Mouse (Mus musculus) heart, adult 18-20 months (tissue): ENCODE measurements at regions not wholly inside any gene's neighbourhood (a gene's known extent, or its start where the extent isn't known, plus 50 kb on each side); places are given as distances from the start of the nearest gene placed in this dataset.

ENCODE experiments used
- DNase-seq, 2 experiments: peaks; one replicate each; pipeline ENCODE4 v3.0.0; 2021 to 2022; ENCODE audit warnings: mixed read lengths in 1 of 2

GRCm38 (mm10) chr4:91051913-91052312 lies 348.7 kb downstream of the Elavl2 start:
- no peak for DNase-seq

GRCm38 (mm10) chr4:91029462-91029861 lies 371.1 kb downstream of the Elavl2 start:
- no peak for DNase-seq

GRCm38 (mm10) chr4:91028013-91028626 lies 372.5 kb downstream of the Elavl2 start:
- no peak for DNase-seq

GRCm38 (mm10) chr4:90996388-90997092 lies 404.0 kb downstream of the Elavl2 start:
- no peak for DNase-seq

- no peak for DNase-seq
These were observed 435.9 kb downstream of the Elavl2 start for GRCm38 (mm10) chr4:90964658-90965057.

- DNase-seq: no peak
These were observed 456.7 kb downstream of the Elavl2 start for GRCm38 (mm10) chr4:90943687-90944385.

- no peak for DNase-seq
These were observed 483.1 kb downstream of the Elavl2 start for GRCm38 (mm10) chr4:90917312-90918107.

GRCm38 (mm10) chr4:90906311-90906710 lies 494.3 kb downstream of the Elavl2 start:
- no peak for DNase-seq

- DNase-seq: no peak
These were observed 532.4 kb downstream of the Elavl2 start for GRCm38 (mm10) chr4:90868209-90868608.

- DNase-seq: no peak
These were observed 539.7 kb downstream of the Elavl2 start for GRCm38 (mm10) chr4:90860854-90861253.

GRCm38 (mm10) chr4:90839804-90840203 lies 560.8 kb downstream of the Elavl2 start:
- DNase-seq: no peak

GRCm38 (mm10) chr4:90799078-90799477 lies 580.5 kb downstream of the Zfp352 start:
- DNase-seq: no peak

GRCm38 (mm10) chr4:90798637-90799036 lies 580.0 kb downstream of the Zfp352 start:
- DNase-seq: no peak

GRCm38 (mm10) chr4:90797472-90797871 lies 578.9 kb downstream of the Zfp352 start:
- no peak for DNase-seq
